Mouse (Mus musculus): Measurements from ENCODE around the gene Tmem143.
"Not testable (repeated sequence)": the region's sequence is repeated elsewhere in the genome, so short reads cannot be mapped to it uniquely, and the experiment has no call there.

Gene Tmem143

DNA sequence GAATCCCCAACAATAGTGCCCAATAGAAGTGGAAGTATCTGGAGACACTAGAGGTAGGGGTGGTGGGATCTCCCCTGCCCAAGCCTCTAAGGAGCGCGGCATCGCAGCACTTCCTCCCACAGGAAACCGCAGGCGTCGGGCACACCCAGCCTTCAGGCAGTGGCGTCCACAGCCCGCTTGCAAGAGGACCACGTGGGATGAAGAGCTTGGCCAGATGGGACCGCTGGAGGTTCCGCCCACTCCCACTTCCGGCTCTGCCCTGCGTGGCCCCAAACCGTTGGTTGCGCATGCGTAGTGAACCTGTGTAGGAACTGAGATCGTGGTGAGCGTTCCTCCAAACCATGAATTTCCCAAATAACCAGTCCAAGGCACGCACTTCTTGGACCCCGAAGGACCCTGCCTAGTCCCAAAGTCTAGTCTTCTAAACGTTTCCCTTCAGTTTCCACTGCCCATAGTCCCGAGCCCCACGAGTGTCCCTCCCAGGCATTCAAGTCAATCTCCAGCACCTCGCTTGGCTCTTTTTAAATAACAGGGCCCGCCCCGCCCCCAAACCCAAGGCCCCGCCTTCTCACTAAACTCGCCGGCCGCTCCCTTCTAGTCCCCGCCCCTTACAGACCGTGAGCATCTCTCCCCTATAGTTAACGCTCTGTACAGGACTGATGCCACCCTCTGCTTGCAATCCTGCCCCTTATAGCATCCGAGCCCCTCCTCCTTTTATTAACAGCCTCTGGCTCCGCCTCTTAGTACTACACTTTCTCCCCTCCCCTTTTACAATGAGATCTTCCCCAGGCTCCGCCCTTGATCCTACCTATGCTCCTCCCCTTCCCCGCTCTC lies 26.4 kb downstream of the Tmem143 start:
- peak; percentile 97 for DNase-seq (ENCODE audit: low read depth)

DNA sequence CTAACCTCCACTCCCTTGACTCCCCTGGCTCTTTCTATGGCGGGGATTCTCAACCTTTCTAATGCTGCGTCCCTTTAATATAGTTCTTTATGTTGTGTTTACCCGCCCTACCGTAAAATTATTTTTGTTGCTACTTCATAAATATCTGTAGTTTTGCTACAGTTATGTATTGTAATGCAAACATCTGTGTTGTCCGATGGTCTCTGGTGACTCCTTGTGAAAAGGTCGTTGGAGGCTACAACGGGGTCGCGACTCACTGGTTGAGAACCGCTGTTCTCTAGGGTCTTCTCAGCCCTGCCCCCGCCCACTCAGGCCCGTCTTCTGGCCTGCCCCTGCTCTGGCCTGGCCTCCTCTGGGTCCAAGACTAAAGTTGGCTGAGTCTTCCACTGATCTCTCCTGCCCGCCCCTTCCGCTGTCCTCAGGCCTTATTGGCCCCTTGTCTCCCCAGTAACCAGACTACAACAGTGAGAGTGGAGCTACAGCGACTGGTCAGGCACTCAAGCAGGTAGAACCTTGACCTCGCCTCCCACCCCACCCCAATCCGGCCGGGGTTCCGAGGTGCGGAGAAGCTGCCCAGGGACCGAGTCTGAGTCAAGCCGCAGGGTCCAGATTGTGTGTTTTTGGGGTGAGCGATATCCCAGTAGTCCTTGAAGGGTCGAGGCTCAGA lies 27.2 kb downstream of the Tmem143 start, which contains the start of gene Ccdc114:
Gene Ccdc114 (plus strand): TSS at position 311 of the 667 bp plus-strand sequence.
- no peak for DNase-seq (ENCODE audit: low read depth)

DNA sequence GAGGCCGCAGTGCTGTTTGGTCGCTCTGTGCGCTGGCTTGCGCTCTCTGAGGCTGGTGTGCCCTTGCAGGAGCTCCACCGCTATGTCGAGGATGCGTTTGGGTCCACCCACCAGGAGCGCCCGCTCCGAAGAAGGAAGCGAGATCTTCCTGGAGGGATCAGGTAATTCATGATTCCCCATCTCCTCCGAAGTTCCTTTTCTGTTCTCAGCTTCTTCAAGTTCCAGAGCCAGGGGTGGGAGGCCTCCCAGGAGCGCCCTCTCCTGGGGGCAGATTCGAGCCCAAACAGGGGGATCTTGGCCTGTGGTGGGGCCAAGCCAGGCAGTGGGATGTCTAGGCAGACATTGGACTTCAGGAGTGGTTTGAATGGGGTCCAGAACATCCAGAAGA lies 27.7 kb downstream of the Tmem143 start:
- no peak for DNase-seq (ENCODE audit: low read depth)

DNA sequence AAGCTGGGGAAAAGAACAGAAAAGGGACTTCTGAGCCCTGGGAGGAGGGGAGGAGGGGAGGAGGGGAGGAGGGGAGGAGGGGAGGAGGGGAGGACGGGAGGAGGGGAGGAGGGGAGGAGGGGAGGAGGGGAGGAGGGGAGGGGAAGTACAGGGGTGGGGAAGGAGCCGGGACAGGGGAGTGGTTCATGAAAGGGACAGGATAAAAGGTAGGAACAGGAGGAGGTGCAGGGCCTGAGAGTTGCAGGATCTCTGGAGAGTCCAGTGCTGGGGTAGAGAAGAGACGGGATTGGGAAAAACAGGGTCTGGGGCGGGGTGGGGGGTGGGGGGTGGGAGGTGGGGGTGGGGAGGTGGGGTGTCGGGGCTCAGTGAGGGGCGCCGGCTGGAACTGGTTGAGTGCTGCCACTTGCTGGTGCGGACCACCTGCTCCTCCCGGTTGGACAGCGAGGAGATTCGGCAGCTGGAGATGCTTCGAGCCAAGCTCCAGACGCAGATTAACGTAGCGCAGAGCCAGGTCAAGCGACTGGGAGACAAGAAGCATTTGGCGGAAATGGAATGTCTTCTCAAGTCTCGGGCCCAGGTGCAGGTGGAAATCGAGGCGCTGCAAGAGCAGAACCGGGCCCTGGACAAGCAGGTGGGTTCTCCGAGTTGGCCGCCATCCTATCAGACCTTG lies 32.0 kb downstream of the Tmem143 start:
- no peak for DNase-seq (ENCODE audit: low read depth)

DNA sequence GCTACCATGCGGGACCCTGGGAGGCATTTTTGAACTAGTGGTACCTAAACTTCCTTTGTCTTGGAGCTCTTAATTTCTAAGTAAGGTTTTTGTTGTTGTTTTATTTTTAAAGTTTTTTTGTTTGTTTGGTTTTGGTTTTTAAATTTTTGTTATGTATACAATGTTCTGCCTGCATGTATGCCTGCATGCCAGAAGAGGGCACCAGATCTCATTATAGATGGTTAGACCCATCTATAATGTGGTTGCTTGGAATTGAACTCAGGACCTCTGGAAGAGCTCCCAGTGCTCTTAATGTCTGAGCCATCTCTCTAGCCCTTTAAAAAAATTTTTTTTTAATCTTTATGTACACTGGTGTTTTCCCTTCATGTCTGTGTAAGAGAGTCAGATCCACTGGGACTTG lies 32.9 kb downstream of the Tmem143 start:
- DNase-seq (ENCODE audit: low read depth): no peak

DNA sequence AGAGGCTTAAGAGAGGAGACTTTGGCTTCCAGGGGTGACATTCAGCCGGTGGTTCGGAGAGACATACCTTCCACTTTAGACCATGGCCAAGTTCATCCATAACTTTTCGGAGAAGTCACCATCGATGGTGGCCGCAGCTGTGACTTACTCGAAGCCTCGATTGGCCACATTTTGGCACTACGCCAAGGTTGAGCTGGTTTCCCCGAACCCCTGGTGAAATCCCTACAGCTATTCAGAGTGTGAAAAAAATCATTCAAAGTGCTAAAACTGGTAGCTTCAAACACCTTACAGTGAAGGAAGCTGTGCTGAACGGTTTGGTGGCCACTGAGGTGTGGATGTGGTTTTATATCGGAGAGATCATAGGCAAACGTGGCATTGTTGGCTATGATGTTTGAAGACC lies 37.0 kb downstream of the Tmem143 start:
- not testable (repeated sequence) for DNase-seq (ENCODE audit: low read depth)

DNA sequence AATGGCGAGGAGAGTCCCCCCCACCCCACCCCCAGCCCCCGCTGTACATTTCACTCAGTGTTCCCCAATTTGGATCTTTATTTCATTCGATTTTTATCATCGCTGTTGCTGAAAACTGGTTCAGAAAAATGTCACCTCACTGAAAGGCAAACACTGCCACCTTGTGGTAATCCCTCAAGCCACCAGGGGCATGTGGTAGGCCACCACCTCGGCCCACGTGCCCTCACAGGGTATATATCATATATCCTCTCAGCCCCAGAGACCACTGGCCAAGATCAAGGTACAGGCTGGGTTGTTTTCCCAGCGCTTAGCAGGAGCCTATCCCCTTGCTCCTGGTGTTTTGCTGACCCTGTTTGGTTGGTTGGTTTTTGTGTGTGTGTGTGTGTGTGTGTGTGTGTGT lies 38.4 kb downstream of the Tmem143 start:
- DNase-seq (ENCODE audit: low read depth): no peak

DNA sequence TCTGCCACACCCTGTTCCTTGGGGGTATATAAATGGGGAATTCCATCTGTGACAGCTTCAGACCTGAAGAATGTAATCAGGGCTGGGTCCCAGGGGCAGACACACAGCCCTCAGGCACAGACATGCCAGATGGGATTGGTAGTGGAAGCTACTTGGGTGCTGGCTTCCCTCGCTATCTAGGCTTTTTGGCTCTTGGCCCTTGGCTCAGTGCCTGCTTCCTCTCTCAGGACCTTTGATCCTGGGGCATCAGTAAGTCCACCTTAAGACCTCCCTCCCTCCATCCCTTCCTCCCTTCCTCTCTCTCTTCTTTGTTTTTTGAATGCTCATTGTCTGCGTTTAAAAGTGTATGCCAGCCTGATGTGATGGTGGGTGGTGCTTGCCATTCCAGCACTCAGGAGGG lies 43.1 kb downstream of the Tmem143 start:
- no peak for DNase-seq (ENCODE audit: low read depth)

DNA sequence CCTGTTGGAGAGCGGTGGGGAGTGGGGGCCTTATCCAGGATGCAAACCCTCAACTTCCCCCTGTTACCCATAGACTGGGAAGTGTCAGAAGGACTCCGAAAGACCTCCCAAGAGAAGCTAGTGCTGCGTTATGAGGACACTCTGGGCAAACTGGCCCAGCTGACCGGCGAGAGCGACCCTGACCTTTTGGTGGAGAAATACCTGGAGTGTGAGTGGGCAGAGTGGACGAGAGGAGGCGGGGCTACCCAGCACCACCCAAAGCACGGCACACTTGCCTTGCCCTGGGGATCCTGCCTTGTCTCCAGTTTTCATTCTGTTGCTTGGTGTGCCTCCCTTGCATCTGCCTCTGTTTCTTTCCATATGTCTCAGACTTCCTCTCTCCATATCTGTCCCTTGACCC lies 45.2 kb downstream of the Tmem143 start:
- no peak for DNase-seq (ENCODE audit: low read depth)

DNA sequence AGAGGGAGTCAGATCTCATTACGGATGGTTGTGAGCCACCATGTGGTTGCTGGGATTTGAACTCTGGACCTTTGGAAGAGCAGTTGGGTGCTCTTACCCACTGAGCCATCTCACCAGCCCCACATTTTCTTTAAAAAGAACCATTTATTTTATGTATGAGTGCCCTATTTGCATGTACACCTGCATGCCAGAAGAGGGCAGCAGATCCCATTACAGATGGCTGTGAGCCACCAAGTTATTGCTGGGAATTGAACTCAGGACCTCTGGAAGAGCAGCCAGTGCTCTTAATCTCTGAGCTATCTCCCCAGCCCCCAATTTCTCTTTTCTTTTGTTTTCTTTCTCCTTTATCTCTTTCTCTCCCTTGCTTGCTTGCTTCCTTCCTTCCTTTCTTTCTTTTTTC lies 46.5 kb downstream of the Tmem143 start:
- DNase-seq (ENCODE audit: low read depth): not testable (repeated sequence)

DNA sequence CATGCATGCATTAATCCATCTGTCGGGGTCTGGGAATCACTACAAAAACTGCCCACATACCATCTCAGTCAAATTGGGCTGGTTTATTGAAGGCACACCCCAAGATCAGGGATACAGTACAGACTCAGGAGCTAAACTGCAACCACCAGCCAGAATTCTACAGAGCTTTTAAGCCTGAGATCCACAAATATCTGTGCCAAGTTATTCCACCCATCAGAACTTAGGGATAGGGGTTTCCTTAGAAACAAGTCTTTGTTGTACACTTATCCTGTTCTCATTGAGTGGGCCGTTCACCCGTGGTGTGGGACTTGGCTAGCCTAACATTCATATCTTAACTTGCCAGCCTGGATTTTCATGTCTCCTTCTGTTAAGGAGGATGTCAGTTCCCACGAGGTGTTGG lies 52.3 kb downstream of the Tmem143 start:
- DNase-seq (ENCODE audit: low read depth): no peak

DNA sequence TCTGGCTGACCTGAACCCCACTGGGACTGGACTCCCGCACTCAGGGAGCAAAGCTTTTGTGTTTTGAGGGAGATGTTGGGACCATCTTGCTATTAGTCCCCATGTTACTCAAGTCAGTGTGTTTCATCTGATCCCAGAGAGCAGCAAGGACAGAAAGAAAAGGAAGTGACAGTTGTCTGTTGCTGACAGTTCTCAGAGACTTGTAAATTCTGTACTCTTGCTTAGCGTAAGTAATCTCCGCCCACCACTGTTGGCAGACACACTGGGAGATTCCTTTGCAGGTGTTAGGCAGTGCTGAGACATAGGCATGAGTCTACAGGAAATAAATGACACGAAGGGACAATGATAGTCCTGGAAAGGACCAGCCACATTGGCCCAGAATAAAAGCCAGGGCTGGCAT lies 59.9 kb downstream of the Tmem143 start:
- DNase-seq (ENCODE audit: low read depth): no peak

Measured in fibroblast of lung, adult 2 months (primary cell).